Mouse (Mus musculus): ENCODE results near the gene Smad3.

DNA sequence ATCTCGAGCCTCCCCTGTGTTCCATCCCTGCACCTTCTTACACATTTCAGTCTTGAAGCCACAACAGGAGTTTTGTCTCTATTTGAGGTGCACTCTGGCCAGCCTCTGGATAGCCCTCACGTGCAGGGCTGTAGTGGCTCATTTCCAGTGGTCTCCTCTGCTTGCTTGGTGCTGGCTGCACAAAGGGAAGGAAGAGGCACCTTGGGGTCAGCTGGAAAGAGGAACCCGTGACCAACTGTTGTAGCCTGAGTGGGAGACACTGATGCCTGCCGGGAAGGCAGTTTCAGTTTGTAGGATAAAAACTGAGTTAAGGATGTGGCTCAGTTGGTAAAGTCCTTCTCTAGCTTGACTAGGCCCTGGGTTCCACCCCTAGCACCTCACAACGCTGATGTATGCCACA lies 145.8 kb downstream of the Smad3 start:
- TF ChIP-seq CTCF (IDR thresholded peaks at IDR 0.05) (no peak), EP300 (IDR thresholded peaks at IDR 0.05) (no peak)
